ENCODE assay signal across 17 mouse cellular contexts in genomic region chr4:123427900-123428684, GRCm38 (mm10).
A peak's percentile ranks its signal among the peaks of the same experiment; 100 is the strongest.
DNase-seq lines count a peak whose midpoint lies in the region; ATAC-seq and TF ChIP-seq lines count a peak whose summit lies in the region.
"Had no signal": no experiment of that assay in that cellular context is flagged by ENCODE, and none has a peak within 500 bp of the region (broad histone marks: within the 10 kb centered on the region; RNA-seq: fewer than 3 reads in every experiment).

No protein-coding gene starts in this region.

- DNase-seq in heart, adult 2 months = no peak
- no peak for DNase-seq in heart, adult 9 months (ENCODE audit: low spot score in 2 of 2)
- peak; percentile 39 for DNase-seq in kidney, adult 2 months
- no peak for DNase-seq in kidney, postnatal 36 days
- DNase-seq in lung, postnatal 0 days (ENCODE audit: low spot score) = no peak
- DNase-seq in lung, postnatal 10 days = no peak
- no peak for DNase-seq in stomach, postnatal 0 days (ENCODE audit: low spot score)
- no peak for DNase-seq in yolk sac, embryonic 10.5 days (ENCODE audit: low spot score)
- DNase-seq: adrenal gland, postnatal 36 days; cerebellum, postnatal 14 days; right cerebral cortex, postnatal 4 days had no signal

- no peak for TF ChIP-seq CTCF in heart, adult 2 months (IDR thresholded peaks at IDR 0.05)
- TF ChIP-seq CTCF in kidney, adult 2 months (conservative IDR thresholded peaks at IDR 0.05; ENCODE audit: insufficient read depth, insufficient read length, low read depth, low read length) = no peak
- no peak for TF ChIP-seq CTCF in lung, postnatal 0 days (IDR thresholded peaks at IDR 0.05)
- TF ChIP-seq CTCF in stomach, postnatal 0 days (IDR thresholded peaks at IDR 0.05; ENCODE audit: low read depth) = no peak

- no peak for ATAC-seq in lung, postnatal 0 days
- ATAC-seq in stomach, postnatal 0 days (ENCODE audit: low FRiP score, low TSS enrichment) = no peak

- no peak for TF ChIP-seq EP300 in heart, adult 2 months (IDR thresholded peaks at IDR 0.05; ENCODE audit: insufficient read depth, low read depth, low read length)
- TF ChIP-seq EP300 in lung, postnatal 0 days (IDR thresholded peaks at IDR 0.05) = no peak
- no peak for TF ChIP-seq EP300 in stomach, postnatal 0 days (optimal IDR thresholded peaks at IDR 0.05)

- peak overlapping the region; percentile 68 for H3K27ac ChIP-seq in heart, adult 2 months
- peak overlapping the region; percentile 84 for H3K27ac ChIP-seq in kidney, adult 2 months (ENCODE audit: insufficient read depth, low read depth, low read length)
- peak overlapping the region; percentile 33 for H3K27ac ChIP-seq in lung, postnatal 0 days (ENCODE audit: low read length)
- 0 out of 2 replicates have a peak overlapping the region, but pooled peaks have one; percentile 1 for H3K27ac ChIP-seq in stomach, postnatal 0 days (replicated peaks)
- H3K27ac ChIP-seq: embryonic facial prominence, embryonic 12.5 days; forebrain, embryonic 12.5 days; liver, embryonic 14.5 days; macrophage; neural tube, embryonic 13.5 days had no signal

- no peaks in the 10 kb centered on the region for H3K9me3 ChIP-seq in lung, postnatal 0 days (ENCODE audit: low read length)
- H3K9me3 ChIP-seq in stomach, postnatal 0 days (ENCODE audit: control insufficient read depth, low read length) = no peaks in the 10 kb centered on the region
- H3K9me3 ChIP-seq: embryonic facial prominence, embryonic 12.5 days; forebrain, embryonic 12.5 days; G1E; neural tube, embryonic 13.5 days had no signal

- H3K9ac ChIP-seq in heart, adult 2 months (ENCODE audit: low read depth, low read length) = no peak overlapping the region
- no peak overlapping the region for H3K9ac ChIP-seq in lung, postnatal 0 days (replicated peaks; ENCODE audit: low read depth)
- H3K9ac ChIP-seq in stomach, postnatal 0 days (ENCODE audit: low read length) = no peak overlapping the region
- H3K9ac ChIP-seq: embryonic facial prominence, embryonic 12.5 days; forebrain, embryonic 12.5 days; liver, embryonic 14.5 days; neural tube, embryonic 13.5 days had no signal

- 9% methylated on average over 5 of the region's 5 CpGs for WGBS in heart, adult 2 months
- 51% methylated on average over 5 of the region's 5 CpGs for WGBS in kidney, adult 2 months
- WGBS in lung, postnatal 0 days = 60% methylated on average over 5 of the region's 5 CpGs
- WGBS in stomach, postnatal 0 days = 66% methylated on average over 5 of the region's 5 CpGs

- intact Hi-C loops in heart, adult 2 months (cut with DNase I) = loop anchor here (1.0 kb wide), 1 partner anchor 17 kb away; no protein-coding TSS in a partner anchor

- H3K4me3 ChIP-seq in heart, adult 2 months = no peak overlapping the region
- no peak overlapping the region for H3K4me3 ChIP-seq in kidney, adult 2 months (ENCODE audit: insufficient read depth, low read depth, low read length)
- no peak overlapping the region for H3K4me3 ChIP-seq in lung, postnatal 0 days (ENCODE audit: low read depth, low read length)
- H3K4me3 ChIP-seq in stomach, postnatal 0 days (ENCODE audit: low read depth, low read length) = no peak overlapping the region
- H3K4me3 ChIP-seq: embryonic facial prominence, embryonic 12.5 days; forebrain, embryonic 12.5 days; neural tube, embryonic 13.5 days had no signal

- no peaks in the 10 kb centered on the region for H3K27me3 ChIP-seq in heart, adult 2 months (ENCODE audit: control insufficient read depth, insufficient read depth, low read length)
- H3K27me3 ChIP-seq in kidney, adult 2 months (replicated peaks; ENCODE audit: control insufficient read depth, insufficient read depth, low read length) = no peaks in the 10 kb centered on the region
- H3K27me3 ChIP-seq in lung, postnatal 0 days (replicated peaks; ENCODE audit: insufficient read depth, low read length) = no peaks in the 10 kb centered on the region
- H3K27me3 ChIP-seq in stomach, postnatal 0 days (ENCODE audit: control insufficient read depth, insufficient read depth, low read length) = no peaks in the 10 kb centered on the region
- H3K27me3 ChIP-seq: embryonic facial prominence, embryonic 12.5 days; forebrain, embryonic 12.5 days; neural tube, embryonic 13.5 days had no signal

- H3K79me2 ChIP-seq in heart, adult 2 months (replicated peaks; ENCODE audit: control insufficient read depth, insufficient read depth, low read length) = no peaks in the 10 kb centered on the region

- H3K36me3 ChIP-seq in heart, adult 2 months (ENCODE audit: control insufficient read depth, insufficient read depth, low read length) = peaks cover 51% of the 10 kb centered on the region
- peaks cover 4% of the 10 kb centered on the region for H3K36me3 ChIP-seq in kidney, adult 2 months (ENCODE audit: control insufficient read depth, insufficient read depth, low read length)
- peaks cover 13% of the 10 kb centered on the region for H3K36me3 ChIP-seq in lung, postnatal 0 days (ENCODE audit: insufficient read depth, low read length)
- H3K36me3 ChIP-seq in stomach, postnatal 0 days (ENCODE audit: control insufficient read depth, insufficient read depth, low read length) = peaks cover 11% of the 10 kb centered on the region

- TF ChIP-seq POLR2A in heart, adult 2 months (IDR thresholded peaks at IDR 0.05; ENCODE audit: insufficient read depth, low read depth, low read length) = no peak
- no peak for TF ChIP-seq POLR2A in kidney, adult 2 months (IDR thresholded peaks at IDR 0.05; ENCODE audit: low read depth, low read length)

- peaks cover 25% of the 10 kb centered on the region for H3K4me1 ChIP-seq in heart, adult 2 months (ENCODE audit: control insufficient read depth, insufficient read depth, low read length)
- peaks cover 16% of the 10 kb centered on the region for H3K4me1 ChIP-seq in kidney, adult 2 months (ENCODE audit: control insufficient read depth, insufficient read depth, low read length)
- peaks cover 33% of the 10 kb centered on the region; the same call in 1 of the 2 replicates for H3K4me1 ChIP-seq in lung, postnatal 0 days (ENCODE audit: insufficient read depth, low read depth, low read length)
- 0 out of 2 replicates have a peak, but pooled peaks cover 7% of the 10 kb centered on the region for H3K4me1 ChIP-seq in stomach, postnatal 0 days (replicated peaks; ENCODE audit: control insufficient read depth, insufficient read depth)
- H3K4me1 ChIP-seq: embryonic facial prominence, embryonic 12.5 days; forebrain, embryonic 12.5 days had no signal

- no peak overlapping the region for H3K4me2 ChIP-seq in lung, postnatal 0 days (replicated peaks; ENCODE audit: low read depth, low read length)
- no peak overlapping the region for H3K4me2 ChIP-seq in stomach, postnatal 0 days (replicated peaks; ENCODE audit: low read depth)
- H3K4me2 ChIP-seq: embryonic facial prominence, embryonic 12.5 days; forebrain, embryonic 12.5 days; neural tube, embryonic 13.5 days had no signal

Comparison
In these comparisons a context has a peak if more than half of its experiments do, and no peak if none do; other contexts are left out.
1. H3K27ac ChIP-seq: peak in every context shown above with its lines; median percentile 84 in kidney, adult 2 months; 68 in heart, adult 2 months; 33 in lung, postnatal 0 days; 1 in stomach, postnatal 0 days.